ENCODE assay signal across 12 mouse cellular contexts in the genomic region with DNA sequence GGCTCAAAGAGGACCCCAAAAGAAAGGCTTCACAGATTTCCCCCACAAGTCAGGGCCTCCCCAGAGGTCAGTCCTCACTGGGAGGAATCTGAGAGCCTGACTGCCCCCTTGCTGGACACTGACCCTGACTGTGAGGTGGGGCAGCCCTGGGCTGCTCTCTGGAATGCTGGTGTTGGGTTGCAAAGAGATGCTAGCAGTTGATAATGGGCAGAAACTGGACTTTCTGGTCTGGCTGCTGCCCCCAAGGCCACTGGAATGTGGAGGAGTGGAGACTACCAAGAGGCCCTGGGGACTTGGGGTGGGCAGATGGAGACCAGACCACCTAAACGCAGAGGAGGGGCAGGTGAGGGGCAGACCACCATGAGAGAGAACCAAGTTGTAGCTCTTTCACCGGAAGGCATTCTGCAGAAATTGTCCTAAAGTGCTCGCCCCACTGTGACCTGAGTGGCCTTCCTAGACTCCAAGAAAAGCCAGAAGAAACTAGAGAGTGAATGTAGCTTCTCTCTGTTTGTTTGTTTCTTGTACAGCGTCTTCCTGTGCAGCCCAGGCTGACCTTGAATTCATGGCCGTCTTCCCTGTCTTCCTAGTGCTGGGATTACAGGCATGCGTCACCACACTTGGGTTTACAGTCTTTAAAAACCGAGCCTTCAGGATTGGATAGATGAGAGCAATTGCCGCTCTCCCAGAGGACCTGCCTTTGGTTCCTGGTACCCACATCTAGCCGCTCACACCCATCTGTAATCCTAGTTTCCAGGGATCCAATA. TPM values are rescaled to one million over a fixed set of nuclear protein-coding genes. Genes with fewer than 3 reads are reported as not detected.
DNase-seq lines count a peak whose midpoint lies in the region; ATAC-seq and TF ChIP-seq lines count a peak whose summit lies in the region.
"Had no signal": no experiment of that assay in that cellular context is flagged by ENCODE, and none has a peak within 500 bp of the region (broad histone marks: within the 10 kb centered on the region; RNA-seq: fewer than 3 reads in every experiment).

No protein-coding gene starts in this region.

- H3K27ac ChIP-seq in hindbrain, embryonic 11.5 days (ENCODE audit: low read depth, low read length), result peak overlapping the region; percentile 97
- H3K27ac ChIP-seq in hindbrain, postnatal 0 days, result no peak overlapping the region
- peak overlapping the region; percentile 94 for H3K27ac ChIP-seq in midbrain, embryonic 13.5 days
- no peak overlapping the region for H3K27ac ChIP-seq in heart, adult 2 months
- H3K27ac ChIP-seq: limb, embryonic 15.5 days had no signal

- H3K4me2 ChIP-seq in hindbrain, embryonic 11.5 days (replicated peaks; ENCODE audit: low read depth, low read length), result no peak overlapping the region
- no peak overlapping the region for H3K4me2 ChIP-seq in hindbrain, postnatal 0 days (ENCODE audit: low read depth, low read length)
- no peak overlapping the region; the same call in 1 of the 2 replicates for H3K4me2 ChIP-seq in midbrain, embryonic 13.5 days (replicated peaks)
- H3K4me2 ChIP-seq: heart, embryonic 12.5 days; limb, embryonic 15.5 days had no signal

- no peak for TF ChIP-seq EP300 in heart, adult 2 months (IDR thresholded peaks at IDR 0.05; ENCODE audit: insufficient read depth, low read depth, low read length)

- no peak for TF ChIP-seq POLR2A in heart, adult 2 months (IDR thresholded peaks at IDR 0.05; ENCODE audit: insufficient read depth, low read depth, low read length)

- ATAC-seq in hindbrain, embryonic 11.5 days (ENCODE audit: low FRiP score), result no peak
- ATAC-seq in hindbrain, postnatal 0 days, result no peak
- no peak for ATAC-seq in midbrain, embryonic 13.5 days
- ATAC-seq: activated CD4-positive, CD25-positive, alpha-beta regulatory T cell, adult 4 months had no signal

- H3K79me2 ChIP-seq in heart, adult 2 months (replicated peaks; ENCODE audit: control insufficient read depth, insufficient read depth, low read length), result no peaks in the 10 kb centered on the region

- peaks cover 11% of the 10 kb centered on the region; the same call in 1 of the 2 replicates for H3K36me3 ChIP-seq in hindbrain, embryonic 11.5 days (ENCODE audit: control insufficient read depth, insufficient read depth, low read length)
- H3K36me3 ChIP-seq in hindbrain, postnatal 0 days (ENCODE audit: insufficient read depth, low read length), result no peaks in the 10 kb centered on the region
- H3K36me3 ChIP-seq in midbrain, embryonic 13.5 days, result peaks cover 27% of the 10 kb centered on the region
- no peaks in the 10 kb centered on the region for H3K36me3 ChIP-seq in heart, adult 2 months (ENCODE audit: control insufficient read depth, insufficient read depth, low read length)
- H3K36me3 ChIP-seq: heart, embryonic 12.5 days; limb, embryonic 15.5 days had no signal

- H3K27me3 ChIP-seq in hindbrain, embryonic 11.5 days (ENCODE audit: control insufficient read depth, insufficient read depth, low read length), result no peaks in the 10 kb centered on the region
- no peaks in the 10 kb centered on the region for H3K27me3 ChIP-seq in hindbrain, postnatal 0 days (ENCODE audit: insufficient read depth, low read length)
- H3K27me3 ChIP-seq in midbrain, embryonic 13.5 days, result no peaks in the 10 kb centered on the region
- no peaks in the 10 kb centered on the region; the same call in 1 of the 2 replicates for H3K27me3 ChIP-seq in heart, adult 2 months (ENCODE audit: control insufficient read depth, insufficient read depth, low read length)

- intact Hi-C loops in heart, adult 2 months (cut with DNase I), result no loop called here

- 56% methylated on average over 9 of the region's 9 CpGs for WGBS in hindbrain, embryonic 11.5 days
- WGBS in hindbrain, postnatal 0 days, result 65% methylated on average over 9 of the region's 9 CpGs
- 72% methylated on average over 9 of the region's 9 CpGs for WGBS in midbrain, embryonic 13.5 days
- 78% methylated on average over 9 of the region's 9 CpGs for WGBS in heart, adult 2 months

- no peak for DNase-seq in hindbrain, embryonic 11.5 days (ENCODE audit: low spot score)
- DNase-seq in hindbrain, postnatal 0 days (ENCODE audit: low spot score), result no peak
- peak; percentile 53 for DNase-seq in embryo, embryonic 11 days
- DNase-seq in kidney, adult 11 months, result peak; percentile 48
- DNase-seq in retina, postnatal 1 day, result no peak
- DNase-seq in heart, adult 2 months, result no peak
- DNase-seq in left cerebral cortex, adult 11 months (ENCODE audit: low spot score), result no peak
- DNase-seq: thymus, adult 18-20 months had no signal

- no peaks in the 10 kb centered on the region for H3K9me3 ChIP-seq in hindbrain, embryonic 11.5 days (ENCODE audit: control insufficient read depth, low read length)
- H3K9me3 ChIP-seq in hindbrain, postnatal 0 days (ENCODE audit: low read length), result no peaks in the 10 kb centered on the region
- H3K9me3 ChIP-seq in midbrain, embryonic 13.5 days, result no peaks in the 10 kb centered on the region
- H3K9me3 ChIP-seq: heart, embryonic 12.5 days; limb, embryonic 15.5 days had no signal

- peak overlapping the region; percentile 42 for H3K9ac ChIP-seq in hindbrain, embryonic 11.5 days (ENCODE audit: low read depth, low read length)
- H3K9ac ChIP-seq in hindbrain, postnatal 0 days (replicated peaks; ENCODE audit: low read length), result no peak overlapping the region
- H3K9ac ChIP-seq in midbrain, embryonic 13.5 days (replicated peaks), result no peak overlapping the region
- no peak overlapping the region for H3K9ac ChIP-seq in heart, adult 2 months (ENCODE audit: low read depth, low read length)
- H3K9ac ChIP-seq: heart, embryonic 12.5 days; limb, embryonic 15.5 days had no signal

- H3K4me3 ChIP-seq in hindbrain, embryonic 11.5 days (ENCODE audit: low read depth, low read length), result no peak overlapping the region
- no peak overlapping the region for H3K4me3 ChIP-seq in hindbrain, postnatal 0 days (ENCODE audit: low read length)
- H3K4me3 ChIP-seq in midbrain, embryonic 13.5 days (replicated peaks), result no peak overlapping the region
- H3K4me3 ChIP-seq in heart, adult 2 months, result no peak overlapping the region
- H3K4me3 ChIP-seq: heart, embryonic 12.5 days; limb, embryonic 15.5 days had no signal

- H3K4me1 ChIP-seq in hindbrain, embryonic 11.5 days (replicated peaks; ENCODE audit: control insufficient read depth, insufficient read depth, low read length), result peaks cover 50% of the 10 kb centered on the region
- peaks cover 16% of the 10 kb centered on the region for H3K4me1 ChIP-seq in hindbrain, postnatal 0 days (ENCODE audit: insufficient read depth, low read length)
- H3K4me1 ChIP-seq in midbrain, embryonic 13.5 days (replicated peaks), result peaks cover 83% of the 10 kb centered on the region
- H3K4me1 ChIP-seq in heart, adult 2 months (ENCODE audit: control insufficient read depth, insufficient read depth, low read length), result no peaks in the 10 kb centered on the region

- no peak for TF ChIP-seq CTCF in hindbrain, postnatal 0 days (IDR thresholded peaks at IDR 0.05; ENCODE audit: low read depth)
- no peak for TF ChIP-seq CTCF in heart, adult 2 months (IDR thresholded peaks at IDR 0.05)

RNA-seq across cellular contexts. Expression of a gene that starts 13.9 kb away (rescaled TPM):
- polyA plus RNA-seq in hindbrain, embryonic 11.5 days (2014; fragmentation: Nextera tagmentation; extraction: Ambion mirVana), result 46.0 and 49.6 TPM in 2 replicates
- 2.3 and 6.3 TPM in 2 replicates for total RNA-seq in hindbrain, postnatal 0 days (2014; rRNA removed)
- polyA plus RNA-seq in hindbrain, postnatal 0 days (2015; fragmentation: Nextera tagmentation; extraction: Ambion mirVana), result 5.2 and 6.2 TPM in 2 replicates
- polyA plus RNA-seq in midbrain, embryonic 13.5 days (2015; fragmentation: Nextera tagmentation; extraction: Ambion mirVana), result 23.5 and 25.2 TPM in 2 replicates
- total RNA-seq in heart, adult 2 months (2021), result under 1 TPM; 0.07 to 0.10 TPM
- 0.12 and 0.16 TPM in 2 replicates for polyA plus RNA-seq in heart, adult 2 months (2012; rRNA removed)
- polyA plus RNA-seq: activated CD4-positive, CD25-positive, alpha-beta regulatory T cell, adult 4 months had no signal

RNA-seq across cellular contexts. Expression of a gene that starts 40.3 kb away (rescaled TPM):
- 4.0 and 6.5 TPM in 2 replicates for polyA plus RNA-seq in hindbrain, embryonic 11.5 days (2014; fragmentation: Nextera tagmentation; extraction: Ambion mirVana)
- 2.6 and 6.7 TPM in 2 replicates for total RNA-seq in hindbrain, postnatal 0 days (2014; rRNA removed)
- 5.9 and 6.3 TPM in 2 replicates for polyA plus RNA-seq in hindbrain, postnatal 0 days (2015; fragmentation: Nextera tagmentation; extraction: Ambion mirVana)
- 4.8 and 5.6 TPM in 2 replicates for polyA plus RNA-seq in midbrain, embryonic 13.5 days (2015; fragmentation: Nextera tagmentation; extraction: Ambion mirVana)
- total RNA-seq in heart, adult 2 months (2021), result 1 to 10 TPM; 2.6 to 3.1 TPM
- polyA plus RNA-seq in heart, adult 2 months (2012; rRNA removed), result 3.7 and 4.8 TPM in 2 replicates

RNA-seq across cellular contexts. Expression of a gene that starts 53.6 kb away (rescaled TPM):
- polyA plus RNA-seq in hindbrain, embryonic 11.5 days (2014; fragmentation: Nextera tagmentation; extraction: Ambion mirVana), result 8.8 and 10.3 TPM in 2 replicates
- 51.1 and 56.8 TPM in 2 replicates for total RNA-seq in hindbrain, postnatal 0 days (2014; rRNA removed)
- 12.2 and 13.2 TPM in 2 replicates for polyA plus RNA-seq in hindbrain, postnatal 0 days (2015; fragmentation: Nextera tagmentation; extraction: Ambion mirVana)
- 11.0 and 12.6 TPM in 2 replicates for polyA plus RNA-seq in midbrain, embryonic 13.5 days (2015; fragmentation: Nextera tagmentation; extraction: Ambion mirVana)
- total RNA-seq in heart, adult 2 months (2021), result 10 to 100 TPM; 10.2 to 12.4 TPM
- polyA plus RNA-seq in heart, adult 2 months (2012; rRNA removed), result 7.3 and 12.0 TPM in 2 replicates

Comparison
In these comparisons a context has a peak if more than half of its experiments do, and no peak if none do; other contexts are left out.
1. H3K27ac ChIP-seq: peak in hindbrain, embryonic 11.5 days (single experiment) and midbrain, embryonic 13.5 days (single experiment); none in hindbrain, postnatal 0 days (single experiment) and heart, adult 2 months (single experiment).
2. DNase-seq: peak in embryo, embryonic 11 days (single experiment) and kidney, adult 11 months (single experiment); none in hindbrain, embryonic 11.5 days (single experiment), hindbrain, postnatal 0 days (single experiment), retina, postnatal 1 day (single experiment), heart, adult 2 months (0 of 2) and left cerebral cortex, adult 11 months (single experiment).